Mouse (Mus musculus) cerebellum, adult 2 months (tissue): ENCODE results near the gene Mrpl21.

Experiments used
- CTCF ChIP-seq: fragments of 200-500 bp; IDR thresholded peaks from 2 replicates; pipeline ENCODE4 v1.5.1; 2011; ENCODE audit warnings: low read depth, mild to moderate bottlenecking, control low read depth, low read length, moderate library complexity, borderline replicate concordance; ENCODE audit not compliant: insufficient read depth
- POLR2A ChIP-seq: fragments of 200-500 bp; IDR thresholded peaks from 2 replicates; pipeline ENCODE4 v1.6.1; 2011; ENCODE audit warnings: low read length, control low read depth, borderline replicate concordance; ENCODE audit not compliant: insufficient read depth

GRCm38 (mm10) chr19:3335917-3336316 is 53.2 kb downstream of the Mrpl21 start:
- TF ChIP-seq CTCF (no peak), POLR2A (no peak)
